Mouse (Mus musculus) 3134 (cell line): Measurements from ENCODE around the gene Ebf1.

Experiments
- DNase-seq: peaks from one replicate; pipeline ENCODE4 v3.0.0-alpha.2; 2011; ENCODE audit warnings: low spot score; ENCODE audit not compliant: insufficient read length; ENCODE audit errors: extremely low read depth

Gene Ebf1

GRCm38 (mm10) chr11:44701221-44701810 lies 84.2 kb downstream of the Ebf1 start:
- no peak for DNase-seq

- DNase-seq = no peak
These were observed 84.7 kb downstream of the Ebf1 start for GRCm38 (mm10) chr11:44701864-44702263.

GRCm38 (mm10) chr11:44702716-44703486 lies 85.8 kb downstream of the Ebf1 start:
- no peak for DNase-seq

- DNase-seq = no peak
These were observed 86.8 kb downstream of the Ebf1 start for GRCm38 (mm10) chr11:44703951-44704350.

- DNase-seq = no peak
These were observed 88.7 kb downstream of the Ebf1 start for GRCm38 (mm10) chr11:44705811-44706210.

- no peak for DNase-seq
These were observed 89.3 kb downstream of the Ebf1 start for GRCm38 (mm10) chr11:44706386-44706785.

- DNase-seq = no peak
These were observed 90.5 kb downstream of the Ebf1 start for GRCm38 (mm10) chr11:44707381-44708289.

GRCm38 (mm10) chr11:44708290-44708685 lies 91.2 kb downstream of the Ebf1 start:
- no peak for DNase-seq

- no peak for DNase-seq
These were observed 92.0 kb downstream of the Ebf1 start for GRCm38 (mm10) chr11:44709073-44709618.

GRCm38 (mm10) chr11:44709869-44710460 lies 92.8 kb downstream of the Ebf1 start:
- no peak for DNase-seq

GRCm38 (mm10) chr11:44710861-44711260 lies 93.7 kb downstream of the Ebf1 start:
- no peak for DNase-seq

- no peak for DNase-seq
These were observed 97.1 kb downstream of the Ebf1 start for GRCm38 (mm10) chr11:44714188-44714587.

- DNase-seq = no peak
These were observed 98.7 kb downstream of the Ebf1 start for GRCm38 (mm10) chr11:44715776-44716175.

GRCm38 (mm10) chr11:44716928-44717327 lies 99.8 kb downstream of the Ebf1 start:
- DNase-seq = no peak

GRCm38 (mm10) chr11:44717636-44718035 lies 100.5 kb downstream of the Ebf1 start:
- DNase-seq = no peak

GRCm38 (mm10) chr11:44721976-44722375 lies 104.9 kb downstream of the Ebf1 start:
- DNase-seq = no peak

GRCm38 (mm10) chr11:44723950-44724502 lies 106.9 kb downstream of the Ebf1 start:
- no peak for DNase-seq

GRCm38 (mm10) chr11:44725732-44726131 lies 108.6 kb downstream of the Ebf1 start:
- peak; percentile 44 for DNase-seq

GRCm38 (mm10) chr11:44727376-44727775 lies 110.3 kb downstream of the Ebf1 start:
- no peak for DNase-seq

GRCm38 (mm10) chr11:44727821-44728220 lies 110.7 kb downstream of the Ebf1 start:
- peak; percentile 12 for DNase-seq
